Mouse (Mus musculus): ENCODE measurements around the gene Gm9008. TPM values are rescaled to one million over a fixed set of nuclear protein-coding genes. Genes with fewer than 3 reads are reported as not detected.
"Not testable (repeated sequence)": the region's sequence is repeated elsewhere in the genome, so short reads cannot be mapped to it uniquely, and the experiment has no call there.

Gm9008 gene
- not detected in 2 replicates for total RNA-seq (2012; rRNA removed)
- not detected for polyA plus RNA-seq (2012; ENCODE audit: insufficient read depth in 1 of 2, insufficient read length in 2 of 2, low read depth in 1 of 2, low replicate concordance in 2 of 2, missing spikeins in 1 of 2)

GRCm38 (mm10) chr6:76497054-76497835, at the start of gene Gm9008:
Gene Gm9008 (minus strand): TSS chr6:76497784.
- not testable (repeated sequence) for H3K4me1 ChIP-seq (ENCODE audit: control insufficient read depth in 1 of 2, insufficient read depth in 2 of 2, low read length in 2 of 2); H3K9ac ChIP-seq (ENCODE audit: control insufficient read depth, low read depth, low read length, poor library complexity, severe bottlenecking); DNase-seq (ENCODE audit: low read depth, low spot score); H3K36me3 ChIP-seq (ENCODE audit: control insufficient read depth in 1 of 2, insufficient read depth in 2 of 2, low read length in 2 of 2); H3K27me3 ChIP-seq (ENCODE audit: control insufficient read depth in 1 of 2, insufficient read depth in 2 of 2, low read length in 2 of 2); H3K9me3 ChIP-seq (replicated peaks; ENCODE audit: insufficient read depth, low read length); H3K79me2 ChIP-seq (ENCODE audit: control insufficient read depth, insufficient read depth, low read length, poor library complexity); H3K27ac ChIP-seq (ENCODE audit: control insufficient read depth, low read depth, low read length); H3K4me3 ChIP-seq (ENCODE audit: control insufficient read depth in 1 of 2, insufficient read depth in 1 of 2, low read depth in 2 of 2, low read length in 2 of 2)

DNA sequence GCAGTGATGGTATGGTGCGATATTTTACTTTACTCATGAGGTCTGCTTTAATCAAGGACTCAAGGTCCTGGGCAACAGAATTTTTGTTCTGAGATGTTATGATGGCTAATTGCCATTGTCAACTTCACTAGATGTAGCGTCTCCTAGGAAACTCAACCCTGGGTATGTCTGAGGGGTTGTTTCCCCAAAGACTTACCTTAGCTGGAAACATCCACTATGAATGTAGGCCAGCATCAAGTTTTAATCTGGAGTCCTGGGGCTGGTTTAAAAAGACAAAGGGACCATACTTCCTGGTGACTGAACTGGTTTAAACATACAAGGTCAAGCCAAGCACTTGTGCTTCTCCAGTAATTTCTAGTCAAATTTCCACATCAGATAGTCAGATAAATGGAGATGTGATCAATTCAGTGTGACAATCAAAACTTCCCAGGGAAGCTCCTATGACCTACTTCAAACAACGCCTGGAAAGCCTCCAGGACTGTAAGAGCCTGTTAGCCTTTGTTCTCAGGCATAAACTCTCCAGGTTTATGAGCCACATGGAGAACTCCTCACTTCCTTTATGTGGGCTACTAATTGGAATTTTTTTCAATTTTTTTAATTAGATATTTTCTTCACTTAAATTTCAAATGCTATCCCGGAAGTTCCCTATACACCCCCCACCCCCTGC, 24.5 kb upstream of the Gm9008 start:
- no peaks in the 10 kb centered on the region for H3K79me2 ChIP-seq (ENCODE audit: control insufficient read depth, insufficient read depth, low read length, poor library complexity)
- H3K27me3 ChIP-seq (ENCODE audit: control insufficient read depth in 1 of 2, insufficient read depth in 2 of 2, low read length in 2 of 2) = no peaks in the 10 kb centered on the region
- H3K36me3 ChIP-seq (ENCODE audit: control insufficient read depth in 1 of 2, insufficient read depth in 2 of 2, low read length in 2 of 2) = no peaks in the 10 kb centered on the region

GRCm38 (mm10) chr6:76510200-76510599, 12.6 kb upstream of the Gm9008 start:
- TF ChIP-seq MYC (IDR thresholded peaks at IDR 0.05; ENCODE audit: low read depth, low read length) = no peak
- no peak for TF ChIP-seq MAFK (IDR thresholded peaks at IDR 0.05; ENCODE audit: borderline replicate concordance, low read depth, low read length)
- TF ChIP-seq USF2 (IDR thresholded peaks at IDR 0.05; ENCODE audit: borderline replicate concordance in 1 of 2, insufficient read depth in 1 of 2, low read depth in 1 of 2, low read length in 2 of 2) = no peak
- no peak overlapping the region for H3K9ac ChIP-seq (ENCODE audit: control insufficient read depth, low read depth, low read length, poor library complexity, severe bottlenecking)

More for the DNA sequence above, 24.5 kb upstream of the Gm9008 start:
- Histone ChIP-seq H3K9ac (ENCODE audit: control insufficient read depth, low read depth, low read length, poor library complexity, severe bottlenecking) (no peak overlapping the region), H3K9me3 (replicated peaks; ENCODE audit: insufficient read depth, low read length) (no peaks in the 10 kb centered on the region), H3K27ac (ENCODE audit: control insufficient read depth, low read depth, low read length) (no peak overlapping the region), H3K4me3 (ENCODE audit: control insufficient read depth in 1 of 2, insufficient read depth in 1 of 2, low read depth in 2 of 2, low read length in 2 of 2) (no peak overlapping the region), H3K4me1 (ENCODE audit: control insufficient read depth in 1 of 2, insufficient read depth in 2 of 2, low read length in 2 of 2) (no peaks in the 10 kb centered on the region)
- TF ChIP-seq RAD21 (IDR thresholded peaks at IDR 0.05; ENCODE audit: low read depth, low read length) (no peak), NRF1 (IDR thresholded peaks at IDR 0.05; ENCODE audit: insufficient read depth, low read depth, low read length, poor library complexity, severe bottlenecking) (no peak), HCFC1 (IDR thresholded peaks at IDR 0.05; ENCODE audit: low read depth, low read length) (no peak), CTCF (IDR thresholded peaks at IDR 0.05 in 2 of 3, conservative IDR thresholded peaks at IDR 0.05 in 1 of 3; ENCODE audit: control insufficient read depth in 1 of 3, insufficient read depth in 1 of 3, low read depth in 2 of 3, low read length in 3 of 3, poor library complexity in 1 of 3, severe bottlenecking in 1 of 3) (no peak), CHD1 (IDR thresholded peaks at IDR 0.05; ENCODE audit: low read depth, low read length) (no peak), MAFK (IDR thresholded peaks at IDR 0.05; ENCODE audit: borderline replicate concordance, low read depth, low read length) (no peak), ZNF384 (IDR thresholded peaks at IDR 0.05; ENCODE audit: low read depth, low read length) (no peak)
- no peak for DNase-seq (ENCODE audit: low read depth, low spot score)

GRCm38 (mm10) chr6:76496335-76496734, 1.2 kb downstream of the Gm9008 start:
- not testable (repeated sequence) for H3K4me1 ChIP-seq (ENCODE audit: control insufficient read depth in 1 of 2, insufficient read depth in 2 of 2, low read length in 2 of 2); H3K36me3 ChIP-seq (ENCODE audit: control insufficient read depth in 1 of 2, insufficient read depth in 2 of 2, low read length in 2 of 2); H3K27ac ChIP-seq (ENCODE audit: control insufficient read depth, low read depth, low read length); H3K9me3 ChIP-seq (replicated peaks; ENCODE audit: insufficient read depth, low read length); H3K79me2 ChIP-seq (ENCODE audit: control insufficient read depth, insufficient read depth, low read length, poor library complexity); H3K9ac ChIP-seq (ENCODE audit: control insufficient read depth, low read depth, low read length, poor library complexity, severe bottlenecking); H3K4me3 ChIP-seq (ENCODE audit: control insufficient read depth in 1 of 2, insufficient read depth in 1 of 2, low read depth in 2 of 2, low read length in 2 of 2); DNase-seq (ENCODE audit: low read depth, low spot score); H3K27me3 ChIP-seq (ENCODE audit: control insufficient read depth in 1 of 2, insufficient read depth in 2 of 2, low read length in 2 of 2)

More at GRCm38 (mm10) chr6:76510200-76510599, 12.6 kb upstream of the Gm9008 start:
- H3K27ac ChIP-seq (ENCODE audit: control insufficient read depth, low read depth, low read length) = no peak overlapping the region
- DNase-seq (ENCODE audit: low read depth, low spot score) = no peak
- no peaks in the 10 kb centered on the region for H3K9me3 ChIP-seq (replicated peaks; ENCODE audit: insufficient read depth, low read length)
- H3K27me3 ChIP-seq (ENCODE audit: control insufficient read depth in 1 of 2, insufficient read depth in 2 of 2, low read length in 2 of 2) = no peaks in the 10 kb centered on the region
- no peaks in the 10 kb centered on the region for H3K4me1 ChIP-seq (ENCODE audit: control insufficient read depth in 1 of 2, insufficient read depth in 2 of 2, low read length in 2 of 2)
- no peaks in the 10 kb centered on the region for H3K36me3 ChIP-seq (ENCODE audit: control insufficient read depth in 1 of 2, insufficient read depth in 2 of 2, low read length in 2 of 2)
- no peak overlapping the region for H3K4me3 ChIP-seq (ENCODE audit: control insufficient read depth in 1 of 2, insufficient read depth in 1 of 2, low read depth in 2 of 2, low read length in 2 of 2)
- no peaks in the 10 kb centered on the region for H3K79me2 ChIP-seq (ENCODE audit: control insufficient read depth, insufficient read depth, low read length, poor library complexity)
